Mouse (Mus musculus) liver, postnatal 0 days (tissue): ENCODE measurements around the gene Naip6.
"Not testable (repeated sequence)": the region's sequence is repeated elsewhere in the genome, so short reads cannot be mapped to it uniquely, and the experiment has no call there.

Experiments
- CTCF ChIP-seq: sonication (generic); IDR thresholded peaks from 2 replicates; pipeline ENCODE4 v1.5.1; 2016; ENCODE audit warnings: antibody characterized with exemption, low read depth
- EP300 ChIP-seq: IDR thresholded peaks from 2 replicates; pipeline ENCODE4 v1.6.1; 2016; ENCODE audit warnings: antibody characterized with exemption, low read depth, mild to moderate bottlenecking

DNA sequence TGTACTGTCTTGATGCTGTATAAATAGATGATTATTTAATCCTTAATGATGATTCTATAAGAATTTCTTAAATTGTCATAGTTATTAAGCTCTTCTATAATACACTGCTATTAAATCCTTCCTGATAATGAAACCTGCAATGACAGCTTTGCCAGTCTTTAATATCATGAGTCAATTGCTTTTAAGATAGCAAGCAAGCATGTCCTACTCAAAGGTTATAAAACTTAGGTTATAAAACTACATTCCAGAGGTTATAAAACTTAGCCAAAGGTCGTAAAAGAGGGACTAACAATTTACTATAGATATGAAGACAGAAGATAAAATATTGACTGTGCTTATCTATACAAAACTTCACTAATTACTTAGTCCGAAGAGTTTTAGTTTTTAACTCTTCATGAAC, 10.6 kb upstream of the Naip6 start:
- not testable (repeated sequence) for TF ChIP-seq EP300, CTCF
